In genomic region chr10:108040027-108040426, GRCm38 (mm10) we compare ENCODE assay signal across 20 mouse cellular contexts.
DNase-seq lines count a peak whose midpoint lies in the region; ATAC-seq and TF ChIP-seq lines count a peak whose summit lies in the region.
"Had no signal": no experiment of that assay in that cellular context is flagged by ENCODE, and none has a peak within 500 bp of the region (broad histone marks: within the 10 kb centered on the region; RNA-seq: fewer than 3 reads in every experiment).

No protein-coding gene starts in this region.

- no peaks in the 10 kb centered on the region for H3K9me3 ChIP-seq in hindbrain, embryonic 14.5 days (ENCODE audit: control insufficient read depth, low read length)
- no peaks in the 10 kb centered on the region for H3K9me3 ChIP-seq in hindbrain, embryonic 12.5 days (replicated peaks)
- H3K9me3 ChIP-seq: embryonic facial prominence, embryonic 12.5 days; heart, embryonic 13.5 days had no signal

- no peaks in the 10 kb centered on the region for H3K36me3 ChIP-seq in hindbrain, embryonic 14.5 days (replicated peaks; ENCODE audit: control insufficient read depth, insufficient read depth)
- H3K36me3 ChIP-seq in hindbrain, embryonic 12.5 days: no peaks in the 10 kb centered on the region
- H3K36me3 ChIP-seq: embryonic facial prominence, embryonic 12.5 days; heart, embryonic 13.5 days had no signal

- H3K27me3 ChIP-seq in hindbrain, embryonic 14.5 days (ENCODE audit: control insufficient read depth, insufficient read depth, low read length): no peaks in the 10 kb centered on the region
- no peaks in the 10 kb centered on the region for H3K27me3 ChIP-seq in hindbrain, embryonic 12.5 days
- H3K27me3 ChIP-seq: embryonic facial prominence, embryonic 12.5 days; heart, embryonic 13.5 days had no signal

- H3K4me1 ChIP-seq in hindbrain, embryonic 14.5 days (replicated peaks; ENCODE audit: control insufficient read depth, insufficient read depth, low read length): 0 out of 2 replicates have a peak, but pooled peaks cover 4% of the 10 kb centered on the region
- H3K4me1 ChIP-seq in hindbrain, embryonic 12.5 days: no peaks in the 10 kb centered on the region

- peak; percentile 17 for DNase-seq in hindbrain, embryonic 14.5 days (ENCODE audit: low spot score)
- DNase-seq in left cerebral cortex, adult 2 months (ENCODE audit: extremely low spot score in 1 of 2, low spot score in 2 of 2): peak in 1 of 2 experiments; percentile 26
- DNase-seq in left cerebral cortex, postnatal 10 days (ENCODE audit: extremely low spot score in 1 of 2, low spot score in 2 of 2): no peak
- DNase-seq in right cerebral cortex, postnatal 10 days (ENCODE audit: low spot score in 2 of 2): peak; percentile 27 to 39
- no peak for DNase-seq in right cerebral cortex, postnatal 14 days
- peak; percentile 73 for DNase-seq in telencephalon, adult 2 months (ENCODE audit: low read depth, low spot score)
- DNase-seq in adrenal gland, adult 18-20 months (ENCODE audit: low spot score in 2 of 2): no peak
- DNase-seq: adrenal gland, adult 8-10 months; adrenal gland, postnatal 36 days; cerebellum, adult 11 months; cerebellum, adult 8-10 months; cerebellum, postnatal 14 days; gastrocnemius, adult 2 months; gastrocnemius, postnatal 25 days; heart, postnatal 36 days had no signal

- H3K4me3 ChIP-seq in hindbrain, embryonic 14.5 days (replicated peaks; ENCODE audit: low read length): no peak overlapping the region
- H3K4me3 ChIP-seq in hindbrain, embryonic 12.5 days: no peak overlapping the region
- H3K4me3 ChIP-seq in left cerebral cortex, adult 2 months: no peak overlapping the region
- H3K4me3 ChIP-seq: embryonic facial prominence, embryonic 12.5 days; gastrocnemius, adult 2 months; heart, embryonic 13.5 days had no signal

- no peak overlapping the region for H3K4me2 ChIP-seq in hindbrain, embryonic 14.5 days (replicated peaks)
- H3K4me2 ChIP-seq in hindbrain, embryonic 12.5 days (replicated peaks): no peak overlapping the region
- H3K4me2 ChIP-seq: embryonic facial prominence, embryonic 12.5 days; heart, embryonic 13.5 days had no signal

- no peak for ATAC-seq in hindbrain, embryonic 14.5 days (ENCODE audit: low FRiP score)
- no peak for ATAC-seq in hindbrain, embryonic 12.5 days (ENCODE audit: low FRiP score)
- ATAC-seq: forebrain, embryonic 16.5 days; hindbrain, postnatal 0 days had no signal

- no peak for TF ChIP-seq CTCF in left cerebral cortex, adult 2 months (IDR thresholded peaks at IDR 0.05)

- no peak overlapping the region for H3K27ac ChIP-seq in hindbrain, embryonic 14.5 days
- H3K27ac ChIP-seq in hindbrain, embryonic 12.5 days: no peak overlapping the region
- peak overlapping the region; percentile 67 for H3K27ac ChIP-seq in left cerebral cortex, adult 2 months
- H3K27ac ChIP-seq: embryonic facial prominence, embryonic 12.5 days; gastrocnemius, adult 2 months; heart, embryonic 13.5 days; hindbrain, postnatal 0 days had no signal

- H3K9ac ChIP-seq in hindbrain, embryonic 14.5 days: no peak overlapping the region
- no peak overlapping the region for H3K9ac ChIP-seq in hindbrain, embryonic 12.5 days
- H3K9ac ChIP-seq: embryonic facial prominence, embryonic 12.5 days; heart, embryonic 13.5 days had no signal

- intact Hi-C loops in left cerebral cortex, adult 2 months (cut with DNase I): loop anchor here (5.0 kb wide), 2 partner anchors 93 to 122 kb away; partner anchors contain the start of gene Ppp1r12a
- intact Hi-C loops in left cerebral cortex, postnatal 10 days (cut with DNase I): no loop called here

Comparison
In these comparisons a context has a peak if more than half of its experiments do, and no peak if none do; other contexts are left out.
1. DNase-seq: peak in hindbrain, embryonic 14.5 days (single experiment), right cerebral cortex, postnatal 10 days (2 of 2) and telencephalon, adult 2 months (single experiment); none in left cerebral cortex, postnatal 10 days (0 of 2), right cerebral cortex, postnatal 14 days (single experiment) and adrenal gland, adult 18-20 months (0 of 2).